In genomic region chr11:5515655-5516054, GRCm38 (mm10) we compare ENCODE assay signal across 38 mouse cellular contexts. TPM values are rescaled to one million over a fixed set of nuclear protein-coding genes. Genes with fewer than 3 reads are reported as not detected.
"Had no signal": no experiment of that assay in that cellular context is flagged by ENCODE, and none has a peak within 500 bp of the region (broad histone marks: within the 10 kb centered on the region; RNA-seq: fewer than 3 reads in every experiment).

No protein-coding gene starts in this region.

- H3K27me3 ChIP-seq: heart, embryonic 13.5 days; heart, embryonic 15.5 days; hindbrain, embryonic 12.5 days; intestine, embryonic 15.5 days; limb, embryonic 12.5 days; liver, embryonic 13.5 days had no signal

- H3K4me2 ChIP-seq: heart, embryonic 11.5 days; heart, embryonic 13.5 days; heart, embryonic 15.5 days; hindbrain, embryonic 12.5 days; hindbrain, embryonic 14.5 days; intestine, embryonic 15.5 days; limb, embryonic 12.5 days; liver, embryonic 11.5 days; liver, embryonic 13.5 days; liver, embryonic 15.5 days had no signal

- DNase-seq: gastrocnemius, postnatal 25 days; heart, adult 2 months; heart, postnatal 14 days; heart, postnatal 4 days; kidney, adult 18-20 months; kidney, adult 8-10 months; kidney, postnatal 10 days; kidney, postnatal 25 days; kidney, postnatal 4 days; liver; liver, embryonic 13.5 days had no signal

- H3K4me1 ChIP-seq: hindbrain, embryonic 12.5 days had no signal

- H3K9me3 ChIP-seq: heart, embryonic 13.5 days; heart, embryonic 15.5 days; hindbrain, embryonic 10.5 days; hindbrain, embryonic 12.5 days; intestine, embryonic 15.5 days; limb, embryonic 10.5 days; limb, embryonic 12.5 days; liver, embryonic 13.5 days; liver, embryonic 15.5 days had no signal

- ATAC-seq: hindbrain, embryonic 16.5 days; inflammation-experienced regulatory T-cells, adult 6 months; intestine, embryonic 15.5 days; intestine, postnatal 0 days had no signal

- H3K36me3 ChIP-seq: heart, embryonic 13.5 days; heart, embryonic 15.5 days; hindbrain, embryonic 10.5 days; hindbrain, embryonic 12.5 days; intestine, embryonic 15.5 days; limb, embryonic 10.5 days; limb, embryonic 12.5 days; liver, embryonic 13.5 days; liver, embryonic 15.5 days had no signal

- H3K4me3 ChIP-seq: heart, adult 2 months; heart, embryonic 13.5 days; heart, embryonic 15.5 days; hindbrain, embryonic 10.5 days; hindbrain, embryonic 12.5 days; intestine, embryonic 15.5 days; layer of hippocampus, adult 2 months; left cerebral cortex, adult 2 months; limb, embryonic 10.5 days; limb, embryonic 12.5 days; liver, embryonic 13.5 days; liver, embryonic 15.5 days had no signal

- H3K27ac ChIP-seq: heart, adult 2 months; heart, embryonic 13.5 days; heart, embryonic 15.5 days; hindbrain, embryonic 10.5 days; hindbrain, embryonic 12.5 days; hindbrain, embryonic 14.5 days; intestine, embryonic 15.5 days; layer of hippocampus, adult 2 months; left cerebral cortex, adult 2 months; limb, embryonic 10.5 days; limb, embryonic 12.5 days; liver, embryonic 13.5 days; liver, embryonic 15.5 days had no signal

- H3K9ac ChIP-seq: heart, embryonic 13.5 days; heart, embryonic 15.5 days; hindbrain, embryonic 12.5 days; hindbrain, embryonic 14.5 days; intestine, embryonic 15.5 days; limb, embryonic 12.5 days; liver, embryonic 13.5 days; liver, embryonic 15.5 days had no signal

RNA-seq across cellular contexts. Expression of gene Ankrd36, which starts 53.8 kb away (rescaled TPM):
- total RNA-seq: gastrocnemius, adult 18-20 months; gastrocnemius, adult 8-10 months; gastrocnemius, postnatal 25 days; gastrocnemius, postnatal 4 days; granulocyte monocyte progenitor cell, adult 5-6 weeks; heart, adult 2 months; heart, postnatal 14 days; heart, postnatal 4 days; layer of hippocampus, adult 2 months; layer of hippocampus, postnatal 10 days; layer of hippocampus, postnatal 25 days; left cerebral cortex, adult 2 months; left cerebral cortex, postnatal 14 days; left cerebral cortex, postnatal 36 days had no signal
- polyA plus RNA-seq: heart, embryonic 13.5 days; heart, embryonic 15.5 days; heart, postnatal 0 days; hindbrain, embryonic 10.5 days; hindbrain, embryonic 14.5 days; hindbrain, embryonic 16.5 days; inflammation-experienced regulatory T-cells, adult 6 months; intestine, postnatal 0 days; kidney, embryonic 14.5 days; kidney, embryonic 16.5 days; limb, embryonic 10.5 days; limb, embryonic 12.5 days had no signal
